Mouse (Mus musculus) erythroblast, embryonic 14.5 days (primary cell): ENCODE data around the gene Ankrd36.

Source experiments
- GATA1 ChIP-seq: IDR thresholded peaks from 2 replicates; pipeline ENCODE4 v1.6.1; 2012; ENCODE audit warnings: low read length, inconsistent platforms, mixed read lengths
- TAL1 ChIP-seq: IDR thresholded peaks from 3 replicates; pipeline ENCODE4 v1.6.1; 2012; ENCODE audit warnings: low read length, inconsistent platforms, mixed read lengths

DNA sequence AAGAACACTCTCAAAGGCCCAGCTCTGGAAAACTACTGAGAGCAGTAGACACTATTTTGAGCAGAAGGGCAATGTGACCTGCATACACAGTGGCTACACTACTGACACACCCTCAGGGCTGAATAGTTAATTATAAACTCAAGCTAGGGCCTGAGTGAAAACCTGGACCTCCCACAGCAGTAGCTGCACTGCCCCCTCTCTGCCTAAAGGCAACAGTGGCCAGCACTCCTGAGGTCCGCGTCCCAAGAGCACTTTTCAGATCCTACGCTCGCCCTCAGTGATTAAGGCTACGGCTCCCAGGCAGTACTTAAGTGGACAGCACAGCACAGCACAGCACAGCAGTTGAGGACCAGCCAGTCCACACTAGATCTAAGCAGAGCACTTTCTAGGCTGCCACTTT lies 36.4 kb upstream of the Ankrd36 start:
- TF ChIP-seq GATA1, result no peak
- no peak for TF ChIP-seq TAL1
